Mouse (Mus musculus) heart, embryonic 11.5 days (tissue): ENCODE data around the gene Stac3. TPM values are rescaled to one million over a fixed set of nuclear protein-coding genes. Genes with fewer than 3 reads are reported as not detected.

Source experiments
- ATAC-seq: fragments of 200-750 bp; cut with Nextera tagmentation; replicated peaks from 2 replicates; pipeline ENCODE4 v1.8.0; 2017; ENCODE audit warnings: moderate library complexity; ENCODE audit not compliant: insufficient number of reproducible peaks, low FRiP score, low TSS enrichment
- H3K27ac ChIP-seq: fragments of 300-500 bp; sonication (generic); 2 replicates; pipeline ENCODE4 v1.5.1; 2014; ENCODE audit warnings: mild to moderate bottlenecking, low read depth, low read length
- H3K27me3 ChIP-seq: fragments of 300-500 bp; sonication (generic); 2 replicates; pipeline ENCODE4 v1.6.1; 2014; ENCODE audit warnings: mild to moderate bottlenecking, low read length, mixed read lengths; ENCODE audit not compliant: control insufficient read depth, insufficient read depth
- H3K36me3 ChIP-seq: fragments of 300-500 bp; sonication (generic); 2 replicates; pipeline ENCODE4 v1.6.1; 2014; ENCODE audit warnings: mild to moderate bottlenecking, low read length, moderate library complexity, mixed read lengths; ENCODE audit not compliant: control insufficient read depth, insufficient read depth
- H3K4me1 ChIP-seq: fragments of 300-500 bp; sonication (generic); 2 replicates; pipeline ENCODE4 v1.6.1; 2014; ENCODE audit warnings: low read length; ENCODE audit not compliant: control insufficient read depth, insufficient read depth
- H3K4me2 ChIP-seq: fragments of 300-500 bp; sonication (generic); 2 replicates; pipeline ENCODE4 v1.6.1; 2014; ENCODE audit warnings: mild to moderate bottlenecking, moderate library complexity
- H3K4me3 ChIP-seq: fragments of 300-500 bp; sonication (generic); 2 replicates; pipeline ENCODE4 v1.5.1; 2014; ENCODE audit warnings: low read depth, low read length
- H3K9ac ChIP-seq: fragments of 300-500 bp; sonication (generic); 2 replicates; pipeline ENCODE4 v1.6.1; 2014; ENCODE audit warnings: mild to moderate bottlenecking, low read depth, low read length, moderate library complexity
- H3K9me3 ChIP-seq: fragments of 300-500 bp; sonication (generic); replicated peaks from 2 replicates; pipeline ENCODE4 v1.6.1; 2016; ENCODE audit warnings: low read length; ENCODE audit not compliant: control insufficient read depth
- WGBS: fragments of 180-500 bp; shearing (Covaris S2); extraction: QIAGEN DNeasy Blood & Tissue Kit; methylation state at CpG from one replicate; pipeline ENCODE4 v1.1.7; 2014; ENCODE audit not compliant: insufficient replicate concordance; 5-methylcytosine and 5-hydroxymethylcytosine counted together
- polyA plus RNA-seq: library from polyadenylated mRNA; unstranded; fragments of >200 nt; fragmentation: Nextera tagmentation; extraction: Ambion mirVana; gene quantifications from 2 replicates; pipeline ENCODE4 v1.2.1, GENCODE M21; 2014

Gene Stac3
- polyA plus RNA-seq, 1 experiment from 2014 or later = 0.30 TPM

DNA sequence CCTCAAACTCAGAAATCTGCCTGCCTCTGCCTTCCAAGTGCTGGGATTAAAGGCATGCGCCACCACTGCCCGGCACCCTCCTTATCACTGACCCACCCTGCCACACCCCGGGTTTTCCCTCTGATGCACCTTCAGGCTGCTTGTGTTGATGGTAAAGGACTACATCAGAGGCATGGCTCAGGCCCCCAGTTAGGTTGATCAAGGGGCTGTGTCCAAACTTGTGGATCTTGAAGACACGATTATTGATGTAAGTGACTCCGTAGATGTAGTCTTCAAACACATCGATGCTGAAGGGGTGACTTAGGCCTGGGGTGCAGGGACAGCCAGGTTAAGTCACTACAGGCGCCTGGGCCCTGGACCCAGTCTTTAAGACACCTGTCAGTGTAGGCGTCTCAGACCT is 40.0 kb downstream of the Stac3 start:
- H3K36me3 ChIP-seq = peaks cover 23% of the 10 kb centered on the region
- H3K4me2 ChIP-seq = no peak overlapping the region
- H3K4me3 ChIP-seq = no peak overlapping the region
- no peaks in the 10 kb centered on the region for H3K4me1 ChIP-seq
- peaks cover 4% of the 10 kb centered on the region for H3K27me3 ChIP-seq
- no peak overlapping the region for H3K9ac ChIP-seq
- H3K9me3 ChIP-seq = no peaks in the 10 kb centered on the region
- no peak overlapping the region for H3K27ac ChIP-seq
- ATAC-seq = no peak
- 90% methylated on average over 8 of the region's 8 CpGs for WGBS

DNA sequence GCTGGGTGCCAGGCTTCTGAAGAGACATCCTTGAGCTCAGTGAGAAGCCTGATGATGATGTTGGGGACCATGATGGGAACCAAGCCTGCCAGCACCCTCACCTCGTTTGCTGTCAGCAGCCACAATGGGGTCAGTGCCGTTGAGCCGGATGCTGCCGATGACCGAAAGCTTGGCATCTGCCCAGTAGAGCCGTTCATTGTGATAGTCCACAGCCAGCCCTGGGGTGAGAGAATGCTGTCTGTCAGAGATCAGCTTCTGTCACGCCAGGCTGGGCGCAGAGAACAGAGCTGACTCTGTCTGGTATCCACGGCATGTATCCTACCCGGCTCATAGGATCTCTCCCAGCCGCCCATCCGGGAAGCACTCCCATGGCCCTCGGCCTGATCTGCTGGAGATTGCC is 40.6 kb downstream of the Stac3 start:
- no peak for ATAC-seq
- Histone ChIP-seq H3K9ac (no peak overlapping the region), H3K27ac (no peak overlapping the region), H3K27me3 (0 out of 2 replicates have a peak, but pooled peaks cover 2% of the 10 kb centered on the region), H3K9me3 (no peaks in the 10 kb centered on the region), H3K36me3 (peaks cover 23% of the 10 kb centered on the region), H3K4me2 (no peak overlapping the region), H3K4me1 (no peaks in the 10 kb centered on the region), H3K4me3 (no peak overlapping the region)
- 84% methylated on average over 13 of the region's 13 CpGs for WGBS

DNA sequence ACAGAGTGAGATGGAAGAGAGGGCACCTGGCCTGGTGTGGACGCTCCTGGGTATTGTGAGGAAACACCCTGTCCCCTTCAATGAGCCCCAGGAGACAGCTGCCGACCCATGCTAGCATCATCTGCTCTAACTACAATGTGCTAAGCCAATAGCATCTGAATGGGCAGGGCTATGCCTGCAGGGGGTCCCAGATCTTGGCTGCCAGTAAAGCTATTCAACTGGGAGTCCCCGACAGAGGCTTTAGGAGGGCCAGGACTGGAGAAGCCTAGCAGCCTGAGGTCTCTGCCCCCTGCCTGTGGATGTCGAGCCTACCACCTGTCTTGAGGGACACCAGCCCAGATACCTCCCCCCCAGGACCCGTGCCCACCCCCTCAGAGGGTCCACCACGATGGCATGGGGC is 41.2 kb downstream of the Stac3 start:
- no peak for ATAC-seq
- no peaks in the 10 kb centered on the region for H3K4me1 ChIP-seq
- H3K27me3 ChIP-seq = no peaks in the 10 kb centered on the region
- H3K36me3 ChIP-seq = peaks cover 23% of the 10 kb centered on the region
- 64% methylated on average over 6 of the region's 6 CpGs for WGBS
- H3K27ac ChIP-seq = no peak overlapping the region
- no peak overlapping the region for H3K9ac ChIP-seq
- H3K9me3 ChIP-seq = no peaks in the 10 kb centered on the region
- H3K4me2 ChIP-seq = no peak overlapping the region
- H3K4me3 ChIP-seq = no peak overlapping the region

DNA sequence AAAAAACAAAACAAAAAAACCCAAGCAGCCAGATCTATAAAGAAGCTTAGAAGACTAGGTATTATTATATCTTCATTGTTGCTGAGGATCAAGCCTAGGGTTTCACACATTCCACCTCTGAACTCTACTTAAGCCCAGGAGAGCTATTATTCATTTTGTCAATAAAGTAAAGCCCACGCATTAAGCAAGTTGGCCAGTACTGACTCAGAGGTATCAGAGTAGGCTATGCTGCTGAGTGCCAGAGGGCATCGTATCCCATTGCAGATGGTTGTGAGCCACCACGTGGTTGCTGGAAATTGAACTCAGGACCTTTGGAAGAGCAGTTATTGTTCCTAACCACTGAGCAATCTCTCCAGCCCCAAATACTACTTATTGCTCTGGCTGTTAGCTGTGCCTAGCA is 42.4 kb downstream of the Stac3 start:
- no peaks in the 10 kb centered on the region for H3K4me1 ChIP-seq
- H3K4me2 ChIP-seq = no peak overlapping the region
- no peaks in the 10 kb centered on the region for H3K27me3 ChIP-seq
- 77% methylated on average over 3 of the region's 3 CpGs for WGBS
- H3K9ac ChIP-seq = no peak overlapping the region
- H3K27ac ChIP-seq = no peak overlapping the region
- ATAC-seq = no peak
- peaks cover 23% of the 10 kb centered on the region for H3K36me3 ChIP-seq
- H3K4me3 ChIP-seq = no peak overlapping the region
- H3K9me3 ChIP-seq = no peaks in the 10 kb centered on the region

DNA sequence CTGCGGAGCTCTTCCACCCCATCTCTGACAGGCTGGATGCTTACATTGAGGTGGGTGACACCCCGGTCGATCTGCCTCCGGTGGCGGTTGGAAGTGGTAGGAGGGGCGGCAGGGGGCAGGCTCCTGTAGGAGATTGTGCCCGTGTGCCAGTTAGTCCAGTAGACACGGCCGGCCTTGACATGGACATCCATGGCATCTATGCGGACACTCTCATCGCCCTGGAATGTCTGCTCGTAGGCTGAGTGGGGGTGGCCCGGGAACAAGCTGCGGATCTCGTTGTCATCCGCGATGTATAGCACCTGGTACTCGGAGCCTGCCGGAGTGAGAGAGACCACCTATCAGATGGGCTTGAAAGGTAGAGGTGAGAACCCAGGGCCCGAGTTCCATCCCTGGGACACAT is 42.9 kb downstream of the Stac3 start:
- WGBS = 86% methylated on average over 20 of the region's 20 CpGs
- Histone ChIP-seq H3K36me3 (peaks cover 21% of the 10 kb centered on the region), H3K4me2 (no peak overlapping the region), H3K4me3 (no peak overlapping the region), H3K27me3 (no peaks in the 10 kb centered on the region), H3K27ac (no peak overlapping the region), H3K9ac (no peak overlapping the region), H3K4me1 (no peaks in the 10 kb centered on the region), H3K9me3 (no peaks in the 10 kb centered on the region)
- ATAC-seq = no peak

DNA sequence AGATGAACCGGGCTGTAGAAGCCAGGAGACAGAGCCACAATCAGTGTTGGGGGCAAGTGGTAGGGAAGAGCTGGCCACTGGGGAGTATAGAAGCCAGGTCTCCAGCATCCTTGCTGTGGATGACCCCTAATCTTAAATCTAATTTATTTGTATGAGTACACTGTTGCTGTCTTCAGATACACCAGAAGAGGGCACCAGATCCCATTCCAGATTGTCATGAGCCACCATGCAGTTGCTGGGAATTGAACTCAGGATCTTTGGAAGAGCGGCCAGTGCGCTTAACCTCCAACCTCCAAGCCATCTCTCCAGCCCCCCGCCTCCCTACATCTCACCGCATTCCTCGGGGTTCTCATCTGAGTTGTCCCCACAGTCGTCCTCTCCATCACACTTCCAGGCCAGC is 45.0 kb downstream of the Stac3 start:
- Histone ChIP-seq H3K27ac (no peak overlapping the region), H3K9me3 (no peaks in the 10 kb centered on the region), H3K4me3 (no peak overlapping the region), H3K4me2 (no peak overlapping the region), H3K27me3 (no peaks in the 10 kb centered on the region), H3K36me3 (peaks cover 21% of the 10 kb centered on the region), H3K9ac (no peak overlapping the region), H3K4me1 (no peaks in the 10 kb centered on the region)
- no peak for ATAC-seq
- 85% methylated on average over 7 of the region's 7 CpGs for WGBS

DNA sequence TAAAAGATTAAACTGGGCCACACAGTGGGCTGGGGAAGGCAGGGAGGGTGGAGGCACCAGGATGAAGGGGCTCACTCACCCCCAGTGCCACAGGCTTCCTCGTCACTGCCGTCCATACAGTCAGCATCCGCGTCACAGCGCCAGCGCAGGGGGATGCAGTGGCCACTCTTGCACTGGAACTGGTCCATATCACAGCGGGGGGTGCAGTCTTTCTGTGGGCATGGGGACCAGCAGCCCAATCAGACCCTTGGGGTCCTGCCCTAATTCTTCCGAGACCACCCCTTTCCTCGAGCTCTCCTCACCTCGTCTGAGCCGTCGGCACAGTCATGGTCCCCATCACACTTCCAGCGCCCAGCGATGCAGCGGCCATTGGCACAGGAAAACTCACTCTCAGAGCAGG is 46.8 kb downstream of the Stac3 start:
- no peaks in the 10 kb centered on the region for H3K9me3 ChIP-seq
- no peak overlapping the region for H3K4me3 ChIP-seq
- no peak overlapping the region for H3K4me2 ChIP-seq
- no peaks in the 10 kb centered on the region for H3K4me1 ChIP-seq
- peaks cover 28% of the 10 kb centered on the region for H3K36me3 ChIP-seq
- 90% methylated on average over 15 of the region's 15 CpGs for WGBS
- ATAC-seq = no peak
- H3K27ac ChIP-seq = no peak overlapping the region
- no peak overlapping the region for H3K9ac ChIP-seq
- no peaks in the 10 kb centered on the region for H3K27me3 ChIP-seq

DNA sequence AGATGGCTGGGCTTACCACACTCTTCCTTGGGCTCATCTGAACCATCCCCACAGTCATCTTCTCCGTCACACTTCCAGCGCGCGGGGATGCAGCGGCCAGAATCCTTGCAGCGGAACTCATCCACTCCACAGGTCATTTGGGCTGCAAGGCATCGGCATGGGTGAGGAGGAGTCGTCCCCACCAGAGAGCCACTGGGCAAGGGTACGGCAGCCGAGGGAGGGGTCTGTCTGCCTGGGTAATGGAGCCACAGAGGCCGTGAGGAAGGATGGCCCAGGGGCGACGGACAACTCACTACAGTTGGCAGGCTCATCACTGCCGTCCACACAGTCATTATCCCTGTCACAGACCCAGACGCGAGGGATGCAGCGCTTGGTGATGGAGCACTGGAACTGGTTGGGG is 48.4 kb downstream of the Stac3 start:
- peaks cover 41% of the 10 kb centered on the region for H3K36me3 ChIP-seq
- no peak overlapping the region for H3K27ac ChIP-seq
- 86% methylated on average over 17 of the region's 17 CpGs for WGBS
- ATAC-seq = no peak
- H3K27me3 ChIP-seq = no peaks in the 10 kb centered on the region
- H3K9me3 ChIP-seq = no peaks in the 10 kb centered on the region
- no peak overlapping the region for H3K4me2 ChIP-seq
- H3K4me3 ChIP-seq = no peak overlapping the region
- no peak overlapping the region for H3K9ac ChIP-seq
- H3K4me1 ChIP-seq = no peaks in the 10 kb centered on the region

DNA sequence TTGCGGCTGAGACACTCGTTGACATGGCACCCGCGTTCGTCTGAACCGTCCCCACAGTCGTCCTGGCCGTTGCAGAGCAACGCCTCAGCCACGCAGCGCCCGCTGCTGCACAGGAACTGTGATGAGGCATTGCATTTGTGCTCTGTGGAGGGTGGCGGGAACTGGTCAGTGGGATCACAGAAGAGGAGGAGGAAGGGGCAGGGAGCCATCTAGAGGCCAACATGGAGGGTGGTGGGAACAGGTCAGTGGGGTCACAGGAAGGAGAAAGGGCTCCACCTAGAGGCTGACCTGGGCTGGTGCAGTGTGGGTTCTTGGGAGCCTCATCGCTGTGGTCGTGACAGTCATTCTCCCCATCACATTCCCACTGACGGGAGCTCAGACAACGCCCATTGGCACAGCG is 54.2 kb downstream of the Stac3 start:
- H3K27ac ChIP-seq = no peak overlapping the region
- no peak for ATAC-seq
- no peak overlapping the region for H3K4me3 ChIP-seq
- no peak overlapping the region for H3K4me2 ChIP-seq
- H3K4me1 ChIP-seq = no peaks in the 10 kb centered on the region
- H3K9me3 ChIP-seq = no peaks in the 10 kb centered on the region
- WGBS = 66% methylated on average over 18 of the region's 18 CpGs
- no peaks in the 10 kb centered on the region for H3K27me3 ChIP-seq
- H3K9ac ChIP-seq = no peak overlapping the region
- H3K36me3 ChIP-seq = peaks cover 72% of the 10 kb centered on the region
